Mouse (Mus musculus) bone marrow macrophage, adult 2 months (primary cell): ENCODE measurements around the gene Hoxd12.

Experiments
- CTCF ChIP-seq: IDR thresholded peaks from 2 replicates; pipeline ENCODE4 v1.5.1; 2012; ENCODE audit warnings: low read depth, mild to moderate bottlenecking, low read length, moderate library complexity
- POLR2A ChIP-seq: IDR thresholded peaks from 2 replicates; pipeline ENCODE4 v1.6.1; 2012; ENCODE audit warnings: mild to moderate bottlenecking, low read depth, low read length, borderline replicate concordance

DNA sequence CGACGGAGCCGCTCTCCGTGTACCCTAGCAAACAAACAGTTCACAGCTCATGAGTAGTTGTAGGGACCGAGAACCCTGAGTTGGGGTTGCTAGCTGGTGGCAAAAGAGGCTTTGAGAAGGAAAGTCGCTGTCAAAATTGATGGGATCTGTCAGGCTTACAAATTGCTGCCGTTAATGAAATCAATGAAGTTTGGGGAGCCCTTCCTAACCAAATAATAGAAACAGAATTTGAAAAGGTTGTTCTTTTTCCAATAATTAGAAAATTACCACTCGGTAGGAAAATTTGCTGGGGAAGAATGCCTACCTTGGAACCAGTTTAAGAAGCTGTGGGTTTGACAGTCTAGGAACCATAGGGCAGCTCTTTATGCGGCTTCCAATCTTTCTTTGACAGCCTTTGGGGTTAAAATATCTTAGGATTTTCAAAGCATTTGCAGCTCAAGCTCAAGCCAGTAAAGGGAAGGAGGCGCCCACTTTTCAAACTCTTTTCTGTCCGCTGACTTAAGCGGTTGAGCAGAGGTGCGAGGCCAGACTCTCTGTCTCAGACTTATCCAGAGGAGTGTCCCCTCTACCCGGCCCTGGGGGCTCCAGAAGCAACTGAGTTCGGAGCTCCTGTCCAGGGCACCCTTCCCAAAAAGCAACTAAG is 16.7 kb upstream of the Hoxd12 start:
- TF ChIP-seq CTCF (no peak), POLR2A (no peak)
